Mouse (Mus musculus): ENCODE data around the gene 4930402F06Rik. TPM values are rescaled to one million over a fixed set of nuclear protein-coding genes. Genes with fewer than 3 reads are reported as not detected.

Gene 4930402F06Rik
- polyA plus RNA-seq, 2 experiments = not detected

- Histone ChIP-seq H3K27me3 (ENCODE audit: control insufficient read depth, insufficient read depth, low read length) (no peaks in the 10 kb centered on the region), H3K4me2 (replicated peaks; ENCODE audit: low read depth, low read length, severe bottlenecking) (no peak overlapping the region), H3K9me3 (ENCODE audit: control insufficient read depth, low read length) (no peaks in the 10 kb centered on the region), H3K4me3 (replicated peaks; ENCODE audit: low read length) (no peak overlapping the region), H3K4me1 (ENCODE audit: control insufficient read depth, insufficient read depth, low read length) (no peaks in the 10 kb centered on the region), H3K27ac (replicated peaks; ENCODE audit: low read depth, low read length) (no peak overlapping the region), H3K36me3 (ENCODE audit: control insufficient read depth, insufficient read depth, low read length) (0 out of 2 replicates have a peak, but pooled peaks cover 6% of the 10 kb centered on the region), H3K9ac (ENCODE audit: low read depth, low read length, severe bottlenecking) (no peak overlapping the region)
- DNase-seq (ENCODE audit: low spot score) (no peak), ATAC-seq (ENCODE audit: low FRiP score, low read depth) (no peak)
- TF ChIP-seq POLR2A (IDR thresholded peaks at IDR 0.05; ENCODE audit: borderline replicate concordance, extremely low read depth, insufficient read depth, insufficient read length) = no peak
- 73% methylated on average over 1 of the region's 1 CpGs for WGBS
Observed at GRCm38 (mm10) chr2:35406611-35407010, 9.6 kb upstream of the 4930402F06Rik start.

GRCm38 (mm10) chr2:35402391-35402790 lies 5.4 kb upstream of the 4930402F06Rik start:
- Histone ChIP-seq H3K4me1 (ENCODE audit: control insufficient read depth, insufficient read depth, low read length) (no peaks in the 10 kb centered on the region), H3K36me3 (ENCODE audit: control insufficient read depth, insufficient read depth, low read length) (0 out of 2 replicates have a peak, but pooled peaks cover 6% of the 10 kb centered on the region), H3K9ac (ENCODE audit: low read depth, low read length, severe bottlenecking) (no peak overlapping the region), H3K27ac (replicated peaks; ENCODE audit: low read depth, low read length) (no peak overlapping the region), H3K4me2 (replicated peaks; ENCODE audit: low read depth, low read length, severe bottlenecking) (no peak overlapping the region), H3K4me3 (replicated peaks; ENCODE audit: low read length) (no peak overlapping the region), H3K27me3 (ENCODE audit: control insufficient read depth, insufficient read depth, low read length) (no peaks in the 10 kb centered on the region), H3K9me3 (ENCODE audit: control insufficient read depth, low read length) (no peaks in the 10 kb centered on the region)
- ATAC-seq (ENCODE audit: low FRiP score, low read depth) (no peak), DNase-seq (ENCODE audit: low spot score) (no peak)
- no peak for TF ChIP-seq POLR2A (IDR thresholded peaks at IDR 0.05; ENCODE audit: borderline replicate concordance, extremely low read depth, insufficient read depth, insufficient read length)
- 92% methylated on average over 16 of the region's 16 CpGs for WGBS

- ATAC-seq (ENCODE audit: low FRiP score, low read depth) = no peak
- H3K27ac ChIP-seq (replicated peaks; ENCODE audit: low read depth, low read length) = no peak overlapping the region
- no peaks in the 10 kb centered on the region for H3K9me3 ChIP-seq (ENCODE audit: control insufficient read depth, low read length)
- no peaks in the 10 kb centered on the region for H3K27me3 ChIP-seq (ENCODE audit: control insufficient read depth, insufficient read depth, low read length)
- no peak overlapping the region for H3K4me2 ChIP-seq (replicated peaks; ENCODE audit: low read depth, low read length, severe bottlenecking)
- no peaks in the 10 kb centered on the region for H3K4me1 ChIP-seq (ENCODE audit: control insufficient read depth, insufficient read depth, low read length)
- 83% methylated on average over 7 of the region's 7 CpGs for WGBS
- no peak overlapping the region for H3K4me3 ChIP-seq (replicated peaks; ENCODE audit: low read length)
- H3K36me3 ChIP-seq (ENCODE audit: control insufficient read depth, insufficient read depth, low read length) = 0 out of 2 replicates have a peak, but pooled peaks cover 4% of the 10 kb centered on the region
- TF ChIP-seq POLR2A (IDR thresholded peaks at IDR 0.05; ENCODE audit: borderline replicate concordance, extremely low read depth, insufficient read depth, insufficient read length) = no peak
- DNase-seq (ENCODE audit: low spot score) = no peak
- H3K9ac ChIP-seq (ENCODE audit: low read depth, low read length, severe bottlenecking) = no peak overlapping the region
Observed at GRCm38 (mm10) chr2:35400739-35401138, 3.8 kb upstream of the 4930402F06Rik start.

- H3K36me3 ChIP-seq (ENCODE audit: control insufficient read depth, insufficient read depth, low read length) = 0 out of 2 replicates have a peak, but pooled peaks cover 4% of the 10 kb centered on the region
- DNase-seq (ENCODE audit: low spot score) (no peak), ATAC-seq (ENCODE audit: low FRiP score, low read depth) (no peak)
- 68% methylated on average over 6 of the region's 6 CpGs for WGBS
- no peak for TF ChIP-seq POLR2A (IDR thresholded peaks at IDR 0.05; ENCODE audit: borderline replicate concordance, extremely low read depth, insufficient read depth, insufficient read length)
- H3K27ac ChIP-seq (replicated peaks; ENCODE audit: low read depth, low read length) = no peak overlapping the region
- no peaks in the 10 kb centered on the region for H3K4me1 ChIP-seq (ENCODE audit: control insufficient read depth, insufficient read depth, low read length)
- no peak overlapping the region for H3K9ac ChIP-seq (ENCODE audit: low read depth, low read length, severe bottlenecking)
- no peak overlapping the region for H3K4me3 ChIP-seq (replicated peaks; ENCODE audit: low read length)
- no peak overlapping the region for H3K4me2 ChIP-seq (replicated peaks; ENCODE audit: low read depth, low read length, severe bottlenecking)
- no peaks in the 10 kb centered on the region for H3K9me3 ChIP-seq (ENCODE audit: control insufficient read depth, low read length)
- no peaks in the 10 kb centered on the region for H3K27me3 ChIP-seq (ENCODE audit: control insufficient read depth, insufficient read depth, low read length)
Observed at GRCm38 (mm10) chr2:35398184-35398828, 1.3 kb upstream of the 4930402F06Rik start.

GRCm38 (mm10) chr2:35397590-35398173 lies 707 bp upstream of the 4930402F06Rik start:
- H3K4me1 ChIP-seq (ENCODE audit: control insufficient read depth, insufficient read depth, low read length) = no peaks in the 10 kb centered on the region
- no peak for TF ChIP-seq POLR2A (IDR thresholded peaks at IDR 0.05; ENCODE audit: borderline replicate concordance, extremely low read depth, insufficient read depth, insufficient read length)
- DNase-seq (ENCODE audit: low spot score) = peak; percentile 75
- no peak overlapping the region for H3K27ac ChIP-seq (replicated peaks; ENCODE audit: low read depth, low read length)
- ATAC-seq (ENCODE audit: low FRiP score, low read depth) = peak; percentile 44; the same call in 1 of the 2 replicates
- no peaks in the 10 kb centered on the region for H3K9me3 ChIP-seq (ENCODE audit: control insufficient read depth, low read length)
- 0 out of 2 replicates have a peak, but pooled peaks cover 4% of the 10 kb centered on the region for H3K36me3 ChIP-seq (ENCODE audit: control insufficient read depth, insufficient read depth, low read length)
- H3K4me2 ChIP-seq (replicated peaks; ENCODE audit: low read depth, low read length, severe bottlenecking) = no peak overlapping the region
- WGBS = 51% methylated on average over 11 of the region's 11 CpGs
- H3K4me3 ChIP-seq (replicated peaks; ENCODE audit: low read length) = no peak overlapping the region
- no peaks in the 10 kb centered on the region for H3K27me3 ChIP-seq (ENCODE audit: control insufficient read depth, insufficient read depth, low read length)
- H3K9ac ChIP-seq (ENCODE audit: low read depth, low read length, severe bottlenecking) = no peak overlapping the region

Measured in limb, embryonic 14.5 days (tissue).